Mouse (Mus musculus) brain, adult 2 months (tissue): ENCODE results near the gene Wdr73.
"Not testable (repeated sequence)": the region's sequence is repeated elsewhere in the genome, so short reads cannot be mapped to it uniquely, and the experiment has no call there.

ENCODE experiments used
- DNase-seq: peaks from one replicate; pipeline ENCODE4 v3.0.0; 2011; ENCODE audit warnings: low read depth, low spot score

Gene Wdr73

DNA sequence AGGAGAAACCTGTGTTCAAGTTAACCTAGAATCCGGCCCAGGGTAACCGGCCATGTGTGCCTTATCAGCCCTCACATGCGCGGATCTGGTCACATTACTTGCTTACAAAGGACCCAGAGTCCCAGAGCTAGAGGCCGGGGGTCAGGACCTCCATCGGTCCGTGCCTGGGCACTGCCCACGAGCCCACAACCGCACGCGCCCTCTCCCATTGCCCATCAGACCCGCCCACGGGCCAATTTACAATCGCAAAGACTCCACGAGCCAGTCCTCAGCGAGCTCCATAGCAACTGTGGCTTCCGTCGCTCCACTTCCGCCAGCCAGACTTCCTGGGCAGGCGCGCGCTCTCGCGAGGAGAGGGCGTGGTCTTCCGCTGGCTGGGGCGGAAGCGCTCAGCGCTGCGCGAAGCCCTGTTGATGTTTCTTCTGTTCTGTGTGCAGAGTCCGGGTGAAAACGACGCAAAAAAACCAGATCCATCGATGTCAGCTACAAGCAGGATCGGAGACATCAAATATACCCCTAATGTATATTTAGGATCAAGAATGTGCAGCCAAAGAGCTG lies at the start of gene Wdr73:
Gene Wdr73, minus strand, starts transcription at position 326 of the 558 bp plus-strand sequence.
- DNase-seq = peak; percentile 96

DNA sequence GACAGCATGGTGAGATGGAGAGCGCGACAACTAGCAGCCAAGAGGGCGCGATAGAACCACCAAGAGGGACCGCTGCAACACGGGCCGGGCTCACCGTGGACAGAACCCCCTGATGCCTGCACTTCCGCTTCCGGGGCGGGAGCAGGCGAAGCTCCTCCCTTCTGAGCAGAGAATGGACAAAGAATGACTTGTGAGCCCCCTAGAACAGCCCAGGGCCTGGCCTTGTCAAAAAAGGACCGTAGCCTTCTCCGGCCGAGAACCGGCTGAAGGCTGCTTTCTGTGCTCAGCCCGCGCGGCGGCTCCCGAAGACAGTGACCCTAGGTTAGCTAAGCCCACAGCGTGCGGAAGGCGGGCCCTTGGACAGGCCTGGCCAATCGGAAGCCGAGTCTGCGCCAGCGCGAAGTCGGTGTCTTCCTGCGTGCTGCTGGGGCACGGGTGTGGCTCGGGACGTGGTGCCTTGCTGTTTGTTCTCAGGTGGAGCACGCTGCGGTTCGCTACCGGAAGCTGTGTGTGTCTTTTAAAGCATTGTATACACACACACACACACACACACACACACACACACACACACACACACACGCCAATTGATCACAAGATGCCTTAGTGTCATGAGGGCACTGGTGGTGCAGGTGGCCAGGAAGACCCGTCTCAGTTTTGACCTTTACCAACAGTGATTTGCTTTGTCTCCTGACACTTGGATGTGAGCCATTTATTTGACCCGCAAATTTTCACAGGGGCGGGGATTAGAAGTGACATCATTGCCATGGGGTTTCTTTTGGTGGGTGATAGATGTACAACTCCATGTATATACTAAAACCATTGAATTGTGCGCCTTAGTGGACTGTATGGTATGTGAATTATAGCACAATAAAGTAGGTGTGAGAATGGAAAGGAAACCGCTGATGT lies 46.6 kb upstream of the Wdr73 start, which contains the start of gene Sec11a:
Gene Sec11a, minus strand, starts transcription at position 336 of the 906 bp plus-strand sequence.
- DNase-seq = peak; percentile 98

DNA sequence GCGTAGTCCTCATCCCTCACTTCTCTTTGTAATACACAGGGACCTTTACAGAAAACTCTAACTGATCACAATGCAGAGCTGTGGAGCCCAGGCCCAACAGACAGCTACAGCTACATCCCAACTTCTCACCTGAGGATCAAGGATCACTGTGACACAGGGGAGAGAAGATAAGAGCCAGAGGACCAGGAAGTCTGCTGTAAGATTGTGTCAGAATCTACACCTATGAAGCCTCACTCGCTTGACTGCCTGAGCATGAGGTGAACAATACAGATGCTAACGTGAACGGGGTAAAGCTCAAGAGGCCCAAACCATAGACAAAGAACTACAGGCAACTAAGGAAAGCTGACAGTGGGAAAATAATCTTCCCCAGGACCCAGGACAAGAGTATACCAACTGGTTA lies 38.7 kb upstream of the Wdr73 start:
- DNase-seq = no peak

DNA sequence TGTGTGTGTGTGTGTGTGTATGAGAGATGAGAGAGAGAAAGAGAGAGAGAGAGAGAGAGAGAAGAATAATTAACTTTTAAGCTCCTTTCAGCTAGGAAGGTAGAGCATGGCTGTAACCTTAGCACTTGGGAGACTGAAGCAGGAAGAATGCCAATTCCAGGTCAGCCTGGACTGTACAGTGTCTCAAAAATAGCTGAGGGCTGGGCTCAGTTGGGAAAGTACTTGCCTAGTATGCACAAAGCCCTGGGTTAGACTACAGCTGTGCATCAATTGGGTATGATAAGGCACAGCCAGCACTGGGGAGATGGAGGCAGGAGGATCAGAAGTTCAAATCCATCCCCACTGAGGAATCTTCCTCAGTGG lies 36.2 kb upstream of the Wdr73 start:
- DNase-seq = not testable (repeated sequence)

DNA sequence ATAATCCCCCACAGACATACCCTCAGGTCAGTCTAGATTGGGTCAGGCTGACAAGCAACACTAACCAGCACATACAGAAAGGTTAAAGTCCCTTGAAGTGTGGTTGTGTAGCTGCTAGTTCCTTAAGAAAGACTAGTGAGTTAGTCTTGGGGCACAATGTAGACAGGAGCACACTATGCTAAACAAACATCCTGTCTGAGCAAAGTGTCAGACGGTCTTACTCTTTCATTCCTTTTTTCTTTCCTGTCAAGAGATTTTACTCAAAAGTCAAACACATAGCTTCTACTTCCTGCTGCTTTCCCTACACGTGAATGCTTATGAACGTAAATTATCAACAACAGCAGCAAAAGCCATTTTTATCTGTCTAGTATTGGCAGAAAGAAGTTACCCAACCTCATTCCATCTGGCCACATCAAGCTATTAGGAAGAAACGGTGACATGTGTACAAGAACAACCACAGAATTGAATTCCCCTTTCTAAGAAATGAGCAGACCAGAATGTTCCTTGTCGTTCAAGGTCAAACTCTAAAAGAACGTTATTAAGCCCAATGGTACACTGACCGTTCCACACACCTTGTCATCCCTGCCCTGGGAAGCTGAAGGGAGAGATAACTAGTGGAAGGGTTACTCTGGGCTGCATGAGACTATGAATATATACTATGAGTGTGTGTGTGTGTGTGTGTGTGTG lies 35.7 kb upstream of the Wdr73 start:
- DNase-seq = not testable (repeated sequence)

DNA sequence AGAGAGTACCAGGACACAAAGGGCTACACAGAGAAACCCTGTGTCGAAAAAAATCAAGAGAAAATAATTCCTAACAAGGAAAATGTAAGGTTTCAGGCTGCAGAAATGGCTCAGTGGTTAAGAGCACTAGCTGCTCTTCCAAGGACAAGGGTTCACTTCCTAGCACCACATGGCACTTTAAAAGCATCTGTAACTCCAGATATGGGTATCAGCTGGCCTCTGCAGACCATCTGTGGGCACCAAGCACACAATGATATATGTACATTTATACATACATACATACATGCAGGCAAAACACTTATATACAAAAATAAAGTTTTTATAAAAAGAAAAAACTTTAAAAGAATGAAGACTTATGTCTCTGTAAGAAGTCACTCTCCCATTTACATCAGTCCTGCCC lies 34.8 kb upstream of the Wdr73 start:
- no peak for DNase-seq

DNA sequence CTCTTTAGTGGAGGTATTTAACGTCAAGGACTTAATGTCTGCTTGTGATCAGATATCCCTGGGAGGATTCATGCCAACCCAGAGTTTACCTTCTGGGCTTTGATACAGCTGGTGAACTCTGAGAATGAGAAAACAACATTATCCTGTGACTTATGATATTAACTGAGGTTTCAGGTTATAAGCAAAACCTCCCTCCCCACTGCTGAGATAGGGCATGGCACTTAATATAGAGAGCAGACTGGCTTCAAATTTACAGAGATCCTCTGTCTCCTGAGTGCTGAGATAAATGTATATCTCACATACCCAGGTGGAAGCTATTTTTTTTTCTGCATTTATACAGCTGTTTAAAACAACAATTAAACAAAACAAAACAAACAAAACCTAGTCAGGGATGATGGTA lies 31.7 kb upstream of the Wdr73 start:
- no peak for DNase-seq

DNA sequence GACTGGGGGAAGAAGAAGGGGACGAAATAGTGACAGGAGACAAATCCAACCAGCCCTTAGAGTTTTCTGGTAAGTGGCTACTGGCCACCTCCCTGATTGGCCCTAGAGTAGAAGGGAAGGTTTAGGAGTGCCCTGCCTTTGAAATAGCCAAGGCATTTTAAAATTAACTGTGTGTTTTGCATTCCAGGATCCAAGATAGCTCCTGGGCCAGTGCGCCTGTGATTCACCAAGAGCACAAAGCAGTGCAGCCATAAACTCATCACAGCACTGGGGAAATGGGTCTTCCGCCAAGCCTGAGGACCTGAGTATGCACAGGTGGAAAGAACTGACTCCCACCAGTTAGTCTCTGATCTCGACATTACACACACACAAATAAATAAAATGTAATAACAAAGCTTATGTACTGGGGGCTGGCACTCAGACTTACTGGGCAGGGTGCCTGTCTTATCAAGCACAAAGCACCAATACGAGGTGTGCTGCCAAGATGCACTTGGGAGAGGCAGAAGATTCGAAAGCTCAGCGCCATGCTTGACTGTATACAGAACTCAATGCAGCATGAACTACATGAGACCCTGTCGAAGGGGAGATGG lies 30.6 kb upstream of the Wdr73 start:
- peak; percentile 31 for DNase-seq

DNA sequence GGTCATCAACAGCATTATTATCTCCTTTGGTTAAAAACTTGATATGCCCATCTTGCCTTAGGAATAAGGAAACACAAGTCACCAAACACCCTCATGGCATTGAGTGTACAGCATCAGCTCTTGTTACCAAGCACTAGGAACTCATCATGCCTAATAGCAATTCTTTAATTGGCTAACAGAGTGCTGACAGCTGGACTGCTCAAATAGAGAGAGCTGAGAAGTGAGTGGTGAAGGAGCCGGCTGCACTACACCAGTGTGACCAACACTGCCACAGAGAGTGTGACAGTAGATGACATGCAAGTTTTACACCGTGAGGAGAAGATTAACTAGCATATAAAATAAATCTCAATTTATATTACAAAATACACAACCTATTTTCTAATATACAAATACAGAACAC lies 22.1 kb upstream of the Wdr73 start:
- no peak for DNase-seq

DNA sequence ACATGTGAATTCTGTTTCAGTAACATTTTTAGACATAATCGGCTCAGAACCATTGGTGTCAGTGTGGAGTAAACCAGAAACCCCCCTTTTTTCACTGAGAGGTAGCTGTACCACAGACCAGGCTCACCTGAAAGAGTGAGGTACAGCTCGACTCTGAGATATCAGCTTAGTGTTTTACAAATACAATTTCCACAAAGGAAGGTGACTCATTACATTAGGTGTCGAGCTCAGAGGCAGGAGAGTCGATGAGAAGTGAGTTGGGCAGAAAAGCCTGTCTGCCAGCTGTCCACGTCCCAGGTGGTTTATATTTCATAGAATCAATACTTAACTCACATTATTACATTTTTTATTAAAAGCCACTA lies 18.6 kb upstream of the Wdr73 start:
- DNase-seq = no peak

DNA sequence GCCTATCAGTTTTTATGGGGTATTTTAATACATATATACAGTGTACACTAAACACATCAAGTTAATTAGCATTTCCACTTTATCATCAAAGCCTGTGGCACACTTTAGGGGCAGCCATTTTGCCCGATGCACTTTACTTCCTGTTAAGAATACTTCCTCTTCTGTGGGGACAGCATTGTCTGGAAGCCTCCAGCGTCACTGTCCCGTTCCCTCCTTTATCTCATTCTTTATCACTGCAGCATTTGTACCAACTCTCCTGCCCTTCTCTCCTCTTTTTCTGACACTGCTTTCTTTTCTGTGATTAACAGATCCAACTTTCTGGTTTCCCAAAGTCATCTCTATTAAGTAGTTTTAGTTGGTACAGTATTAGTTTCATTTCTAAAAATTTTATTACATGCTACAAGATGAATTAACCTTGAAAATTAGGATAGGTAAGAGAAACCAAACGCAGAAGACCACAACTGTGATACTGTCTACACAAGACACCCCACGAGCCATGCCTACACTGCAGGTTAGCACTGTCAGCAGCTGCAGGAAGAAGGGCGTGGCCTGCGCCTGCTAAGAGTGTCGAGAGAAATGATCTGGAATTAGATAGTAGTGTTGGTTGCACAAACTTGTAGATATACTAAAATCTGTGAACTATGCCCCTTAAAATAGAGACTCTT lies 18.0 kb upstream of the Wdr73 start:
- DNase-seq = no peak

DNA sequence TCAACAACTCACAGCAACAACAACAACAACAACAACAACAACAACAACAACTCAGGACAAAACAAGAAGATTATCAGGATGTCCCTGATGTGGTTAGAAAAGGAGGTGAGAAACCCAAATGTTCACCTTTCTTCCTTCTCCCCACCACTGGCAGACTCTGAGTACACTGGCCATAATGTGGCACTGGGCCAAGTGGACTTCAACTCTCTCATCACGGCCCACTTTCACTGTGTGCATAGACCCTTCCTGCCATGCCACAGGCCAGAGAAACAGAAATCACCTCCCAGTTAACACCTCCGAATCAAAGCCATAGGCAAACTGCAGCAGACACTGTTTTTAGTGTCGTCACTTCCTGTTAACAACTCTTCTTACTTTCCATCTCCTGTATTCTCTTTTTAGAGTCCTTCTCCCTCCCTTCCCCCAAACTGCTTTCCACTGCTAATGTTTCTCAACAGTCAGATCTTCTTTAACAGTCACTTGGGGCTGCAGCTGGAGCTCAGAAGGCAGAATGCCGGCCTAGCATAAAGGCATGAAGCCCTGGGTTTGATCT lies 16.9 kb upstream of the Wdr73 start:
- no peak for DNase-seq

DNA sequence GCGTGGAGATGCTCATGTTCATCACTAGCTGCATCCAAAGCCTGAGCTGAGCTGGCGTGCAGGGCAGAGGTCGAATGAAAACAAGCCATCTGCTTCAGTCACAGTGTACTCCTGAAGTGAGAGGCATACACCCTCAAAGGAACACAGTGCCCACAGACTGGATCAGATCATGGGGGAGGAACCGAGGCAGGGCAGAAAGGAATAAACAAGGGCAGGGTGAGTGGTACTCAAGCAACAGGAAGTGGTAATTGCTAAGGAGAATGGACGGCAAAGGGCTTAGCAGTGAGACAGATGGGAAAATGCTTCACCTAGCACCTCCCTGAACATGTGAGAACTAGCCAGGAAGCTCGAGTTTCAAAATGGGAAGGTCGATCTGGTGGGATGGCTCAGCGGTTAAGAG lies 11.4 kb upstream of the Wdr73 start:
- DNase-seq = no peak

DNA sequence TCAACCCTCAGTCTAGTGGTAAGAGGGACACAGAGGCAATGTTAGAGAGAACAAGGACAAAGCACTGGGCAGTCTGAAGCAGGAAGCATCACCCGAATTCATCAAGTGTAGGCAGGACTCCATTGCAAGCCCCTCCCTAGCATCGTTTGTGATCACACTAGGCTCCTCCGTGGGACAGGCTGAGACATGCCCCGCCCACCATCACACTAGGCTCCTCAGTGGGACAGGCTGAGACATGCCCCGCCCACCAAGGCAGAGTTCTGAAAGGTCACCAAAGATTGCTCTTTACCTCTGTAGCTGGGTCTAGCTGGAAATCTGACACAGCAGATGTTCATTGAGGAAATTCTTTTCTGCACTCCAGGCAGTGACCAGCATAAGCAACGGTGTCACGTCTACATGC lies 10.0 kb upstream of the Wdr73 start:
- no peak for DNase-seq

DNA sequence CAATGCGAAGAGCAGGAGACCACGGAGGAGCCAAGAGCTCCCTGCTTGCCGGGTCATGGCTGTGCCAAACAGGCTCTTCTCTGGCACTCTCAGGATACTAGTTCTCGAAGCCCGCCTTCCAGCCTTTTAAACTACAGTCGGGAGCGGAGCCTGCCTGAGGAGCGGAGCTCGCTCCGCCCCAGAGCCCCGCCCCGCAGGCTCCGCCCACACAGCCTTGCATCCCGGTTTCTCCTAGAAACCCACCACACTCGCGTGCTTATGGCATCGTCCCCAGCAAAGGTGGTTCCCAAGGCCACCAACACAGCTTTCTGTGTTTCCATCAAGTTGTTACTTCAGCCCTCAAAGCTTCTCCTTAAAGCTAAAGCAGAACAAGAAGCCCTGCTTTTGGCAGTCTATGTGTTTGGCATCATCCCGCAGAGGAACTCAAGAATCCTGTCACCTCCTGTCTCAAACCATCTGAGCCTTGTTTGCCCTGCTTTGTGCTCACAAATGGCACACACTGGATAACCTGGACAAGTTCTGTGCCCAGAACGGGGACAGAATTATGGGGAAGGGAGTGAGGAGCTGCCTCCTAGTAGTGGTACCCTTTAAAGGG lies 3.9 kb upstream of the Wdr73 start, which contains the start of gene Nmb:
Gene Nmb, minus strand, starts transcription at position 156 of the 595 bp plus-strand sequence.
- DNase-seq = peak; percentile 71

DNA sequence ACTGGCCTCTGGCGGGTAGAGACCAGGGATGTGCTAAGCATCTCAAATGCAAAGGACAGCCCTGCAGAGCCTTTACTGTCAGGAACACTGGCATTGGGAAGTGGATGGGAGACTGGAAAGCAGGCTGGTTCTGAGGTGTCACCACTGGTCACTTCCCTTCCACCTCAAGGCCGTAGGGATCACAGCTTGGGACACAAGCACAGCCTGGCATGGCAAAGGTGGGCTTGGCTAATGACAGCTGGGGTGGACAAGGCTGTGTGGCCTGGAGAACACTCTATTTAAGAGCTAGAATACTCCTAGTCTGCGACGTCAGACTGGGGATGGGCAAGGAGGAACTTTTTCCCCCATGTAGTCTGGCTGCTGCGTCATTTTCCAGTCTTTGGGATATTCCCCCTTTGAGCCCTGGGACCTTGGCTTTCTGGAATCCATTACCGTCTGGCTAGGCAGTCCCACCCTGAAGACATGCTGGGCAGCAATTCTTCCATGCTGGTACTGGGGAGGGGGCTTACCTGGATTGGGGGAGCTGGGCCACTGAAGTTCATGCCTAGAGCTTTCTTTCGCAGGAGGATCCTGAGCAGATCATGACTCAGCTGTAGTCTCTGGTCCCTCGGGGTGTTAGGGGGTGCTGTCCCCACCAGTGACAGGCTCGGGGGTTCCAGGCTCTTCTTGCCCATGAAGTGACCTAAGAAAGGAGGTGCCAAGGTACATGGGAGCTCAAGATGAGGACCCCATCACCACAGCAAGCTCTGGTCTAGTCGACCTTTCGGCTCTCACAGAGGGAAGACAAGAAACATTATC lies 2.8 kb upstream of the Wdr73 start:
- DNase-seq = no peak

DNA sequence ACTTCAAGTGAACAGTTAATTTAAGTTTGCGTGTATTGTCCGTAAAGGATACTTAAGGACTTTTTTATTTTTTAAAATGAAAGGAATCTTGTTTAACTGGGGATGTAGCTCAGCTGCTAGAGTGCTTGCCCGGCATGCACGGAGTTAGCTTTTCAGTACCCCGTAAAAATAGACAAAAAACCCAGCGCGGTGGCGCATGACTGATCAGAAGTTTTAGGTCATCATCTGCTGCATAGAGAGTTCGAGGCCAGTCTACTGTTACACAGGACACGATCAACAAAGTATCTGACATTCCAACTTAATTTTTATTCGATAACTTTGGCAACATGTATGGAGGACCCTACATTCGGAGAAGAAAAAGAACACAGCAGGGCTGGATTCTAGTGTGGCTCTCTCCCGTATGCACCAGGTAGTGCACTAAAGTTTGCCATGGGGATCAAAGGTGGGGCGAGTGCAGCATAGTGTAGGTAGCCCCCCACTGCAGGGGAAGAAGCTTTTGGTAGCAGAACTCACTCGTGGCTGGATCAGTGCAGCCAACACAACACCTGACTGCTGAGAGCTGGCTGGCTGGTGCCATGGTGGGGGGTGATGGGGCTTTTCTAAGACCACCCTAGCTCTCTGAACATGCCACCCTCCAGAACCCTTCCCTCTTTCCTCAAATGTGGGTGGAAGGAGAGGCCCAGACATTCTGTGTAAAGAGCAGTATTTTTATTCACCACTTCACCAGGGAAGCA lies 639 bp upstream of the Wdr73 start:
- DNase-seq = no peak

DNA sequence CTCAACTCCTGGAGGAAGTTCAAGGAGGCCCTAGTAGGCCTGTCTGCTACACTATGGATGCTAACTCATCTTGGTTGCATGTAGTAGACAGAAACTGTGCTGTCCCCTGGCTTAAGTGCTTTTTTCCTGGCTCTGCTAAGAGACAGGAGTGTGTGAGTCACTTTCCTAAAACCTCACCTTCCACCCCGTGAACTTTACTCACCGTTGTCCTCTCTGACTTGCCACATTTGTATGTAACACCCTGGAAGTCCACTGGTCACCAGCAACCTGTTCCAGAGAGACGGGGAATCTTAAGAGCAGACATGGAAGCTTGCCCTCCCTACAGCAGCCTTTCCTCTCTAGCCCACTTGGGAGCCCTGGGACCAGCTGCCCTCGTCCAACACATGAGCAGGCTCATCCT lies 3.3 kb downstream of the Wdr73 start:
- DNase-seq = no peak

DNA sequence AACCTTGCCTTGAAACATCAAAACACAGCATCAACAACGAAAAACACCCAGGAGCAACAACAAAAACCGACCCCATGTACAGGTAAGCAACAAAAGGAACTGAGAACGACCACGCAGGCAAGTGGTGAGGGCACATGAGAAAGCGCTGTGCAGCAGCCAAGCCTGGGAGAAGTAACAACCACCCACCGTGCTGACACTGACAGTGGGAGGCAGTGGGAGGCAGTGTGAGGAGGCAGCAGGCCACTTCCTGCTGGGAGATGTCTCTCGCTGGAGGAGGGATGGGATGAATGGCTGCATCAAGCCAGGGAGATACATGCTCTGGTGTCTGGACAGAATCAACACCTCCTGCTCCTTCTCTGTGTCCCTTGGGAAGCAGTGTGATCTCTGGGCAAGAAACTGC lies 3.9 kb downstream of the Wdr73 start:
- peak; percentile 47 for DNase-seq
